Mouse (Mus musculus): Measurements from ENCODE around the gene Isy1. TPM values are rescaled to one million over a fixed set of nuclear protein-coding genes. Genes with fewer than 3 reads are reported as not detected.
"Not testable (repeated sequence)": the region's sequence is repeated elsewhere in the genome, so short reads cannot be mapped to it uniquely, and the experiment has no call there.

Gene Isy1
- polyA plus RNA-seq, 1 experiment: 6.7 TPM

GRCm38 (mm10) chr6:87778294-87779173 is 60.1 kb downstream of the Isy1 start:
- 38% methylated on average over 11 of the region's 11 CpGs for WGBS
- no peak overlapping the region for H3K4me3 ChIP-seq (ENCODE audit: low read depth, low read length)
- TF ChIP-seq POLR2A (IDR thresholded peaks at IDR 0.05; ENCODE audit: low read depth, low read length): no peak
- TF ChIP-seq CTCF (IDR thresholded peaks at IDR 0.05; ENCODE audit: extremely low read depth, insufficient read length, insufficient replicate concordance, low read depth, low read length): no peak
- H3K27ac ChIP-seq (ENCODE audit: insufficient read depth, low read depth, low read length): no peak overlapping the region
- no peaks in the 10 kb centered on the region for H3K27me3 ChIP-seq (ENCODE audit: control insufficient read depth, insufficient read depth, low read length)
- H3K36me3 ChIP-seq (ENCODE audit: control insufficient read depth, insufficient read depth, low read length): no peaks in the 10 kb centered on the region
- peaks cover 14% of the 10 kb centered on the region for H3K4me1 ChIP-seq (ENCODE audit: control insufficient read depth, insufficient read depth, insufficient read length, low read length)

- Histone ChIP-seq H3K27me3 (ENCODE audit: control insufficient read depth, insufficient read depth, low read length) (no peaks in the 10 kb centered on the region), H3K27ac (ENCODE audit: insufficient read depth, low read depth, low read length) (no peak within 1 kb of the TSS), H3K4me3 (ENCODE audit: low read depth, low read length) (no peak within 1 kb of the TSS), H3K4me1 (ENCODE audit: control insufficient read depth, insufficient read depth, insufficient read length, low read length) (peaks cover 14% of the 10 kb centered on the region), H3K36me3 (ENCODE audit: control insufficient read depth, insufficient read depth, low read length) (no peaks in the 10 kb centered on the region)
- TF ChIP-seq CTCF (IDR thresholded peaks at IDR 0.05; ENCODE audit: extremely low read depth, insufficient read length, insufficient replicate concordance, low read depth, low read length) (no peak), POLR2A (IDR thresholded peaks at IDR 0.05; ENCODE audit: low read depth, low read length) (no peak)
- WGBS: 43% methylated on average over 2 of the region's 2 CpGs
Observed at GRCm38 (mm10) chr6:87777842-87778241, 60.8 kb downstream of the Isy1 start, which contains the start of gene Gp9. Gene Gp9, plus strand, starts transcription at chr6:87778072.

- Histone ChIP-seq H3K36me3 (ENCODE audit: control insufficient read depth, insufficient read depth, low read length) (no peaks in the 10 kb centered on the region), H3K27me3 (ENCODE audit: control insufficient read depth, insufficient read depth, low read length) (no peaks in the 10 kb centered on the region), H3K27ac (ENCODE audit: insufficient read depth, low read depth, low read length) (no peak overlapping the region), H3K4me1 (ENCODE audit: control insufficient read depth, insufficient read depth, insufficient read length, low read length) (peaks cover 14% of the 10 kb centered on the region), H3K4me3 (ENCODE audit: low read depth, low read length) (no peak overlapping the region)
- no peak for TF ChIP-seq POLR2A (IDR thresholded peaks at IDR 0.05; ENCODE audit: low read depth, low read length)
- 73% methylated on average over 1 of the region's 1 CpGs for WGBS
Observed at GRCm38 (mm10) chr6:87776663-87777062, 61.9 kb downstream of the Isy1 start.

GRCm38 (mm10) chr6:87775588-87776245 is 62.9 kb downstream of the Isy1 start:
- TF ChIP-seq CTCF (IDR thresholded peaks at IDR 0.05; ENCODE audit: extremely low read depth, insufficient read length, insufficient replicate concordance, low read depth, low read length) (no peak), POLR2A (IDR thresholded peaks at IDR 0.05; ENCODE audit: low read depth, low read length) (no peak)
- H3K27me3 ChIP-seq (ENCODE audit: control insufficient read depth, insufficient read depth, low read length): no peaks in the 10 kb centered on the region
- peaks cover 14% of the 10 kb centered on the region for H3K4me1 ChIP-seq (ENCODE audit: control insufficient read depth, insufficient read depth, insufficient read length, low read length)
- H3K27ac ChIP-seq (ENCODE audit: insufficient read depth, low read depth, low read length): no peak overlapping the region
- H3K4me3 ChIP-seq (ENCODE audit: low read depth, low read length): no peak overlapping the region
- no peaks in the 10 kb centered on the region for H3K36me3 ChIP-seq (ENCODE audit: control insufficient read depth, insufficient read depth, low read length)
- 26% methylated on average over 3 of the region's 3 CpGs for WGBS

GRCm38 (mm10) chr6:87774909-87775308 is 63.7 kb downstream of the Isy1 start:
- Histone ChIP-seq H3K27me3 (ENCODE audit: control insufficient read depth, insufficient read depth, low read length) (no peaks in the 10 kb centered on the region), H3K36me3 (ENCODE audit: control insufficient read depth, insufficient read depth, low read length) (no peaks in the 10 kb centered on the region), H3K4me1 (ENCODE audit: control insufficient read depth, insufficient read depth, insufficient read length, low read length) (peaks cover 14% of the 10 kb centered on the region), H3K27ac (ENCODE audit: insufficient read depth, low read depth, low read length) (no peak overlapping the region), H3K4me3 (ENCODE audit: low read depth, low read length) (no peak overlapping the region)
- no peak for TF ChIP-seq POLR2A (IDR thresholded peaks at IDR 0.05; ENCODE audit: low read depth, low read length)
- no peak for TF ChIP-seq CTCF (IDR thresholded peaks at IDR 0.05; ENCODE audit: extremely low read depth, insufficient read length, insufficient replicate concordance, low read depth, low read length)
- WGBS: 71% methylated on average over 9 of the region's 9 CpGs

- Histone ChIP-seq H3K27ac (ENCODE audit: insufficient read depth, low read depth, low read length) (no peak overlapping the region), H3K4me3 (ENCODE audit: low read depth, low read length) (no peak overlapping the region), H3K27me3 (ENCODE audit: control insufficient read depth, insufficient read depth, low read length) (no peaks in the 10 kb centered on the region), H3K4me1 (ENCODE audit: control insufficient read depth, insufficient read depth, insufficient read length, low read length) (peaks cover 14% of the 10 kb centered on the region), H3K36me3 (ENCODE audit: control insufficient read depth, insufficient read depth, low read length) (no peaks in the 10 kb centered on the region)
- no peak for TF ChIP-seq CTCF (IDR thresholded peaks at IDR 0.05; ENCODE audit: extremely low read depth, insufficient read length, insufficient replicate concordance, low read depth, low read length)
- TF ChIP-seq POLR2A (IDR thresholded peaks at IDR 0.05; ENCODE audit: low read depth, low read length): no peak
- whole genome bisulfite sequencing: 21% methylated on average over 1 of the region's 1 CpGs
Observed at GRCm38 (mm10) chr6:87774466-87774865, 64.1 kb downstream of the Isy1 start.

GRCm38 (mm10) chr6:87770626-87771025 is 68.0 kb downstream of the Isy1 start:
- Histone ChIP-seq H3K36me3 (ENCODE audit: control insufficient read depth, insufficient read depth, low read length) (no peaks in the 10 kb centered on the region), H3K27ac (ENCODE audit: insufficient read depth, low read depth, low read length) (no peak overlapping the region), H3K4me1 (ENCODE audit: control insufficient read depth, insufficient read depth, insufficient read length, low read length) (no peaks in the 10 kb centered on the region), H3K4me3 (ENCODE audit: low read depth, low read length) (no peak overlapping the region), H3K27me3 (ENCODE audit: control insufficient read depth, insufficient read depth, low read length) (no peaks in the 10 kb centered on the region)
- TF ChIP-seq POLR2A (IDR thresholded peaks at IDR 0.05; ENCODE audit: low read depth, low read length): no peak
- TF ChIP-seq CTCF (IDR thresholded peaks at IDR 0.05; ENCODE audit: extremely low read depth, insufficient read length, insufficient replicate concordance, low read depth, low read length): no peak
- 46% methylated on average over 8 of the region's 8 CpGs for WGBS

- 95% methylated on average over 2 of the region's 2 CpGs for WGBS
- H3K4me3 ChIP-seq (ENCODE audit: low read depth, low read length); H3K27ac ChIP-seq (ENCODE audit: insufficient read depth, low read depth, low read length); H3K36me3 ChIP-seq (ENCODE audit: control insufficient read depth, insufficient read depth, low read length); H3K4me1 ChIP-seq (ENCODE audit: control insufficient read depth, insufficient read depth, insufficient read length, low read length); H3K27me3 ChIP-seq (ENCODE audit: control insufficient read depth, insufficient read depth, low read length): not testable (repeated sequence)
Observed at GRCm38 (mm10) chr6:87764296-87764695, 74.3 kb downstream of the Isy1 start.
